ENCODE assay signal across 14 mouse cellular contexts in the genomic region with DNA sequence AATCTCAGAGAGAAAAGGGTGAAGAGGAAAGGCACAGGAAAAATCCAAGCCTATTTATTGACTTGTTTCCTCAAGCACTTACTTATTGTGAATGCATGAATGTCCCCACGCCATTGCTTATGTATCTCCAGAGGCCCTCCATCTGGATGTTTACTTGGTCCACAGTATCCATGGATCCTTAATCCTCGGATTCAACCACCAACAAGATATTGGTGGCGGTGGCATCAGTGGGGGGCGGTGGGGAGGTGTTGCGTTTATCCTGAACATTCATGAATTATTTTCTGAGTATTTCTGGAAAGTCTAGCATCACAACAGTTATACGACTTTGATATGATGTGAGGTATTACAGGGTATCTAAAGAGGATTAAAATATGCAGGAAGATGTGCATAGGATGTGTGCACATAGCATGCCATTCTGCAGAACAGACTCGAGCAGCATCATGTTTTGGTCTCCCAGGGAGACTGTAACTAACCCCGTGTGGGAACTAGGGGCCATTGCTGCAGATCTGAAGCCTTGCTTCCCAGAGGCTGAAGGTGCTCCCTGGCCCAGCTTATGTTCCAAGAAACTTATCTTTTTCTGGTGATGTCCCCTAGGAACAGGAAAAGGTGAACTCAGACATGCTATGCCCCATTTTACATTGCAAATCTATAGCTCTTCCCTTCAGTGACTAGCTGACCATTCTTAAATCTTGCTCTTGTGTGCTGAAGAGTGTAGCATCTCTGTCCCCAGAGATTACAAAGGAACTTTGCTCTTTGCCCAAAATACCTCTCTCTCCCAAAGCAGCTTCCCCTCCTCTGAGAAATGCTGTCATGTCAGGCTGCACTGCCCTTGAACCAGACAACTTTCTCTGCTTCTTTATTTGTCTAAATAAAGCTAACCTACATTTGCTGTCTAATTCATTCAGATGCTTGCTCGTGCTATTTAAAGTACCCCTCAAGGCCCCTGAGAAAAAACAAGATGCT.
"Had no signal": no experiment of that assay in that cellular context is flagged by ENCODE, and none has a peak within 500 bp of the region (broad histone marks: within the 10 kb centered on the region; RNA-seq: fewer than 3 reads in every experiment).

No protein-coding gene starts in this region.

- H3K9me3 ChIP-seq: limb, embryonic 12.5 days; liver, embryonic 15.5 days; neural tube, embryonic 13.5 days; stomach, embryonic 15.5 days had no signal

- H3K4me1 ChIP-seq: liver, embryonic 15.5 days had no signal

- H3K27me3 ChIP-seq: limb, embryonic 12.5 days; neural tube, embryonic 13.5 days; stomach, embryonic 15.5 days had no signal

- H3K4me2 ChIP-seq: limb, embryonic 12.5 days; liver, embryonic 15.5 days; neural tube, embryonic 13.5 days; stomach, embryonic 15.5 days had no signal

- H3K27ac ChIP-seq: limb, embryonic 12.5 days; liver, embryonic 15.5 days; neural tube, embryonic 13.5 days; stomach, embryonic 15.5 days had no signal

- H3K4me3 ChIP-seq: limb, embryonic 12.5 days; liver, embryonic 15.5 days; neural tube, embryonic 13.5 days; stomach, embryonic 15.5 days had no signal

- H3K36me3 ChIP-seq: limb, embryonic 12.5 days; liver, embryonic 15.5 days; neural tube, embryonic 13.5 days; stomach, embryonic 15.5 days had no signal

- ATAC-seq: intestine, postnatal 0 days; lung, postnatal 0 days had no signal

- DNase-seq: kidney, adult 8-10 months; kidney, postnatal 4 days; liver; lung, adult 2 months; lung, postnatal 36 days; right cerebral cortex, postnatal 14 days; thymus, adult 2 months; thymus, postnatal 25 days had no signal

- H3K9ac ChIP-seq: limb, embryonic 12.5 days; liver, embryonic 15.5 days; neural tube, embryonic 13.5 days; stomach, embryonic 15.5 days had no signal
